Mouse (Mus musculus) myocyte (in vitro differentiated cells): ENCODE data around the gene Cd200.

Experiments
- POLR2A ChIP-seq: IDR thresholded peaks from one replicate; pipeline ENCODE4 v1.6.1; 2011; ENCODE audit warnings: low read depth, mild to moderate bottlenecking, control low read depth, moderate library complexity; ENCODE audit not compliant: insufficient read length
- TCF3 ChIP-seq: IDR thresholded peaks from one replicate; pipeline ENCODE4 v1.6.1; 2011; ENCODE audit warnings: low read depth, control low read depth; ENCODE audit not compliant: insufficient read length

DNA sequence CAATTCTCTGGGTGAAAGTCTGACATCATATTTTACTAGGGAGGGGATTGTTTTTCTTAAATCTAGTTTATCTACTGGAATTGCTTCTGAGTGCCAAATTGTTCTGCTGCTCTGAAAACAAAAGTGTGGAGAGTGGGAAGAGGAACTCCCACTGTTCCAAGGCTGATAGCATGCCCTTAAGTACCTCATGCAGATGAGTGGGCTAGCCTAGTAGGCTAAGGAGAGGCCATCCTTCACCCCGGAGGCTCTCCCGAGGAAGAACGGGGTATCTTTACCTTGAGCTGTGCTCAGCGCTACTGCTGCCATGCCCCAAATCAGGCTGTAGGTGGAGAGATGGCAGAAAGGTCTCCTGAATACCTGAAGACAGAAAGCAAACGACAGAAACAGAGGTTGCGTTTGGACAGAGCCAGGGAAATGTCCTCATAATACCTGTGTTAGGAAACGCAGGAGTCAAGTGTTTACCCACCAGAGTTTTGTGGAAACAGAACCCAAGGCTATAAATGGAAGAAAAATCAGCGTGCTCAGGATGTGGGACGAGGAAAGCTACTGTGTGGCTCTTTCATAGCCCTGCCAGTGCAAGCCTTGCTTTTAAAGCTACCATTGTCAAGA is 8.8 kb downstream of the Cd200 start:
- TF ChIP-seq POLR2A: no peak
- no peak for TF ChIP-seq TCF3
